Mouse (Mus musculus) spleen, postnatal 0 days (tissue): ENCODE data around the gene Fxn. TPM values are rescaled to one million over a fixed set of nuclear protein-coding genes. Genes with fewer than 3 reads are reported as not detected.

Experiments
- polyA plus RNA-seq: library from polyadenylated mRNA; unstranded; fragments of >200 nt; fragmentation: Nextera tagmentation; extraction: Ambion mirVana; gene quantifications from 2 replicates; pipeline ENCODE4 v1.2.1, GENCODE M21; 2015

Fxn gene
- polyA plus RNA-seq = 61.5 and 70.6 TPM in 2 replicates

DNA sequence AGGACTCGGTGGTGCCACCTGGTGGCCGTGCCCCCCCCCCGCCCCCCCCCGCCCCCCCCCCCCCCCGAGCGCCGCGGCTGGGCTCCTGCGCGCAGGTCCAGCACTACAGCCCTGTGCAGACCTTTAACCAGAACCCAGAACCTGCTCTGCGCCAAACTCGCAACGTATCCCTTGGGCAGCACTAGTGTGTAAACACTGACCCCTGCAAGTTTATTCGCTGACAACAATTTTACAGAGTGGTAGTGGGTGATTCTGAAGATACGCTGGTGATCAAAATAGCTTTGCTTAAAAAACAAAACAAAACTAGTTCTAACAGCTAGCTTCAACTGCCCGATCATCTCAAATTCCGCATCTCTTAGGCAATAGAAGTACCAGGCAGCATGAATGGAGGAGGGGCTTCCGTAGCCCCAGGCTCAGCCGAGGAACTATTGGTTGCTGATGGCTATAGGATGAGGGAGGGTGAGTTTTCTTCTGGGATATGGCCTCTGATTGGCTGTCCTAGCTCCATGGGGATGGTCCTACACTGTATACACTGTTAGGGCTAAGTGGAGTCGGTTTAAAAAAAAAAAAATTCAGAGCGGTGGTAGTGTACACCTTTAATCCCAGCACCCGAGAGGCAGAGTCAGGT lies at the start of gene Fxn:
Fxn (minus strand) TSS at position 5 of the 628 bp plus-strand sequence.

GRCm38 (mm10) chr19:24224500-24225304 lies 55.7 kb downstream of the Fxn start, which contains the start of gene Tjp2:
TSS of gene Tjp2 (minus strand) at chr19:24225030.

Other genes starting within 250 kb of the Fxn start
- gene Fam189a2, start 249.6 kb downstream of the Fxn start, polyA plus RNA-seq = 0.26 and 0.38 TPM in 2 replicates
- gene Tjp2, start 55.6 kb downstream of the Fxn start, polyA plus RNA-seq = 2.5 and 3.5 TPM in 2 replicates
- 42.6 and 43.6 TPM in 2 replicates for gene Fam122a, start 196.8 kb upstream of the Fxn start, polyA plus RNA-seq